ENCODE assay signal across 9 mouse cellular contexts in genomic region chr19:61266651-61267050, GRCm38 (mm10). TPM values are rescaled to one million over a fixed set of nuclear protein-coding genes. Genes with fewer than 3 reads are reported as not detected.
DNase-seq lines count a peak whose midpoint lies in the region; ATAC-seq lines count a peak whose summit lies in the region.
"Had no signal": no experiment of that assay in that cellular context is flagged by ENCODE, and none has a peak within 500 bp of the region (broad histone marks: within the 10 kb centered on the region; RNA-seq: fewer than 3 reads in every experiment).

No protein-coding gene starts in this region.

- DNase-seq in heart, embryonic 10.5 days (ENCODE audit: low spot score), result peak; percentile 98
- peak; percentile 70 for DNase-seq in midbrain, embryonic 14.5 days
- peak; percentile 4 for DNase-seq in c-Kit-positive CD71-positive TER-119-negative erythroid progenitor cells, embryonic 14.5 days (ENCODE audit: low read depth)
- DNase-seq in mesoderm, embryonic 11.5 days (ENCODE audit: low read depth, low spot score), result peak; percentile 25
- peak; percentile 100 for DNase-seq in yolk sac, embryonic 10.5 days (ENCODE audit: low spot score)

- no peaks in the 10 kb centered on the region for H3K27me3 ChIP-seq in heart, embryonic 10.5 days (ENCODE audit: insufficient read depth, poor library complexity, severe bottlenecking)
- no peaks in the 10 kb centered on the region for H3K27me3 ChIP-seq in heart, embryonic 11.5 days (ENCODE audit: control insufficient read depth, insufficient read depth, low read length)
- no peaks in the 10 kb centered on the region for H3K27me3 ChIP-seq in midbrain, embryonic 14.5 days (ENCODE audit: control insufficient read depth, insufficient read depth, low read length)
- no peaks in the 10 kb centered on the region for H3K27me3 ChIP-seq in midbrain, embryonic 13.5 days

- WGBS in heart, embryonic 10.5 days, result 2% methylated on average over 26 of the region's 26 CpGs
- 3% methylated on average over 25 of the region's 26 CpGs for WGBS in heart, embryonic 11.5 days (ENCODE audit: insufficient replicate concordance)
- 6% methylated on average over 25 of the region's 26 CpGs for WGBS in midbrain, embryonic 14.5 days
- 3% methylated on average over 26 of the region's 26 CpGs for WGBS in midbrain, embryonic 13.5 days

- no peaks in the 10 kb centered on the region for H3K36me3 ChIP-seq in heart, embryonic 10.5 days
- H3K36me3 ChIP-seq in heart, embryonic 11.5 days (ENCODE audit: control insufficient read depth, insufficient read depth, low read length), result no peaks in the 10 kb centered on the region
- no peaks in the 10 kb centered on the region for H3K36me3 ChIP-seq in midbrain, embryonic 14.5 days (ENCODE audit: control insufficient read depth, insufficient read depth, low read length)
- H3K36me3 ChIP-seq in midbrain, embryonic 13.5 days, result no peaks in the 10 kb centered on the region

- no peak overlapping the region for H3K4me2 ChIP-seq in heart, embryonic 11.5 days
- H3K4me2 ChIP-seq in midbrain, embryonic 14.5 days (ENCODE audit: low read length), result no peak overlapping the region
- H3K4me2 ChIP-seq in midbrain, embryonic 13.5 days (replicated peaks), result no peak overlapping the region

- H3K27ac ChIP-seq in heart, embryonic 10.5 days, result no peak overlapping the region
- no peak overlapping the region for H3K27ac ChIP-seq in heart, embryonic 11.5 days (ENCODE audit: low read depth, low read length)
- no peak overlapping the region for H3K27ac ChIP-seq in midbrain, embryonic 14.5 days (replicated peaks; ENCODE audit: low read depth, low read length)
- no peak overlapping the region for H3K27ac ChIP-seq in midbrain, embryonic 13.5 days
- H3K27ac ChIP-seq: layer of hippocampus, adult 2 months had no signal

- no peak for ATAC-seq in heart, embryonic 11.5 days (replicated peaks; ENCODE audit: insufficient number of reproducible peaks, low FRiP score, low TSS enrichment)
- ATAC-seq in midbrain, embryonic 14.5 days (ENCODE audit: low FRiP score, low TSS enrichment), result no peak
- no peak for ATAC-seq in midbrain, embryonic 13.5 days
- ATAC-seq in frontal cortex, adult (ENCODE audit: low TSS enrichment), result no peak

- H3K4me3 ChIP-seq in heart, embryonic 10.5 days, result no peak overlapping the region
- no peak overlapping the region for H3K4me3 ChIP-seq in heart, embryonic 11.5 days (ENCODE audit: low read depth, low read length)
- no peak overlapping the region for H3K4me3 ChIP-seq in midbrain, embryonic 14.5 days (replicated peaks; ENCODE audit: low read depth, low read length)
- H3K4me3 ChIP-seq in midbrain, embryonic 13.5 days (replicated peaks), result no peak overlapping the region
- H3K4me3 ChIP-seq: layer of hippocampus, adult 2 months had no signal

- H3K9ac ChIP-seq in heart, embryonic 11.5 days (ENCODE audit: low read depth, low read length), result no peak overlapping the region
- H3K9ac ChIP-seq in midbrain, embryonic 14.5 days (replicated peaks; ENCODE audit: low read length), result no peak overlapping the region
- no peak overlapping the region for H3K9ac ChIP-seq in midbrain, embryonic 13.5 days (replicated peaks)

- H3K9me3 ChIP-seq in heart, embryonic 10.5 days, result no peaks in the 10 kb centered on the region
- H3K9me3 ChIP-seq in heart, embryonic 11.5 days (replicated peaks; ENCODE audit: control insufficient read depth, low read length), result no peaks in the 10 kb centered on the region
- no peaks in the 10 kb centered on the region for H3K9me3 ChIP-seq in midbrain, embryonic 14.5 days (ENCODE audit: control insufficient read depth, low read length)
- H3K9me3 ChIP-seq in midbrain, embryonic 13.5 days, result no peaks in the 10 kb centered on the region

- no peaks in the 10 kb centered on the region for H3K4me1 ChIP-seq in heart, embryonic 10.5 days
- H3K4me1 ChIP-seq in heart, embryonic 11.5 days (ENCODE audit: control insufficient read depth, insufficient read depth, low read length), result no peaks in the 10 kb centered on the region
- no peaks in the 10 kb centered on the region for H3K4me1 ChIP-seq in midbrain, embryonic 14.5 days (ENCODE audit: control insufficient read depth, insufficient read depth, low read length)
- no peaks in the 10 kb centered on the region; the same call in 1 of the 2 replicates for H3K4me1 ChIP-seq in midbrain, embryonic 13.5 days (replicated peaks)

RNA-seq across cellular contexts. Expression of gene Gm21060, which starts 30.2 kb away (rescaled TPM):
- not detected in 2 replicates for polyA plus RNA-seq in heart, embryonic 10.5 days (2016; fragmentation: Nextera tagmentation; extraction: Ambion mirVana)
- not detected in 2 replicates for polyA plus RNA-seq in heart, embryonic 11.5 days (2014; fragmentation: Nextera tagmentation; extraction: Ambion mirVana)
- polyA plus RNA-seq in midbrain, embryonic 14.5 days (2014; fragmentation: Nextera tagmentation; extraction: Ambion mirVana), result not detected in 2 replicates
- not detected in 2 replicates for polyA plus RNA-seq in midbrain, embryonic 13.5 days (2015; fragmentation: Nextera tagmentation; extraction: Ambion mirVana)

RNA-seq across cellular contexts. Expression of gene Csf2ra, which starts 38.4 kb away (rescaled TPM):
- 27.9 and 28.1 TPM in 2 replicates for polyA plus RNA-seq in heart, embryonic 10.5 days (2016; fragmentation: Nextera tagmentation; extraction: Ambion mirVana)
- 25.6 and 29.6 TPM in 2 replicates for polyA plus RNA-seq in heart, embryonic 11.5 days (2014; fragmentation: Nextera tagmentation; extraction: Ambion mirVana)
- polyA plus RNA-seq in midbrain, embryonic 14.5 days (2014; fragmentation: Nextera tagmentation; extraction: Ambion mirVana), result 35.8 and 37.9 TPM in 2 replicates
- 38.3 and 41.5 TPM in 2 replicates for polyA plus RNA-seq in midbrain, embryonic 13.5 days (2015; fragmentation: Nextera tagmentation; extraction: Ambion mirVana)

Comparison
In these comparisons a context has a peak if more than half of its experiments do, and no peak if none do; other contexts are left out.
1. DNase-seq: peak in every context shown above with its lines; median percentile 100 in yolk sac, embryonic 10.5 days; 98 in heart, embryonic 10.5 days; 70 in midbrain, embryonic 14.5 days; 25 in mesoderm, embryonic 11.5 days; 4 in c-Kit-positive CD71-positive TER-119-negative erythroid progenitor cells, embryonic 14.5 days.